Mouse (Mus musculus) cerebellum, adult (tissue): ENCODE measurements at regions not wholly inside any gene's neighbourhood (a gene's known extent, or its start where the extent isn't known, plus 50 kb on each side); places are given as distances from the start of the nearest gene placed in this dataset.

Experiments
- ATAC-seq: cut with Nextera tagmentation; 2 replicates; pipeline ENCODE4 v1.9.2; 2017; ENCODE audit warnings: mild to moderate bottlenecking, moderate library complexity, mixed read lengths; ENCODE audit not compliant: insufficient number of reproducible peaks, low FRiP score, low TSS enrichment

- no peak for ATAC-seq
Observed at GRCm38 (mm10) chr5:119448494-119448893, 222.0 kb upstream of the Tbx3 start.

GRCm38 (mm10) chr5:119449166-119449565, 221.3 kb upstream of the Tbx3 start:
- no peak for ATAC-seq

DNA sequence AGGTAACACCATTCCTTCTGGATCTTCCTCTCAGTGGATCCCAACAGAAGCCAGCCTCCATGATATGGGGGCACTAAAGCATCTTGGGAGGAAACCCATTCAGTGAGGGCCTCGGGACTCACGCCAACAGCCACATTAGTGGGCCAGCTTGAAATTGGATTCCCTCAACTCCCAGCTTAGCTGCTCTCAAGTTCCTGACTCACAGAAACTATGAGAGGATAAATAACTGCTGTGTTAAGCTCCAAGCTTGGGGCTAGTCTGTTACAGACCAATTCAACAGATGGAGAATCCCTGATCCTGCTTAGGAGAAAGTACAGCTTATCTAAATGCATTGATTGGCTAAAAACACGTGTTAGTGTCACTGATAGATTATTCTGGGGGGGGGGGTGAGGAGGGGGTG, 210.7 kb upstream of the Tbx3 start:
- no peak for ATAC-seq

- no peak for ATAC-seq
Observed at GRCm38 (mm10) chr5:119462659-119463530, 207.6 kb upstream of the Tbx3 start.

DNA sequence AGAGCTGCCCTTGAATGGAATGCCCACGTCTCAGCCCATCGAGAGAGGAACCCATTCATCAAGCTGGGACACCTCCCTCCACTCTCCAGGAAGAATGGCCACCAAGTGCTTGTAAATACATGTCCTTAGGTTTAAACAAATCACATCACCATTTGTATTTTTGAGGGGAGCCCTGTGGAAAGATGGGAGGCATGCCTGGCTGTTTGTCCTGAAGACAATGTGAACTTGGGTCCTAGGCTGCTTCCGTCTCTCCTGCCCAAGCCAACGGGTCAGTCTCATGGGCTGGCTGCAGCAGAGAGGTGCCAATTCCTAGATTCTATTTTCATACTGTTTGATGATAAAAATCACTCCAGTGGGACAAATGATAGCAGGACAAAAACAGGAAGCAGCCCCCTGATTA, 205.9 kb upstream of the Tbx3 start:
- ATAC-seq: no peak

- no peak for ATAC-seq
Observed at GRCm38 (mm10) chr5:119467346-119468085, 203.0 kb upstream of the Tbx3 start.

DNA sequence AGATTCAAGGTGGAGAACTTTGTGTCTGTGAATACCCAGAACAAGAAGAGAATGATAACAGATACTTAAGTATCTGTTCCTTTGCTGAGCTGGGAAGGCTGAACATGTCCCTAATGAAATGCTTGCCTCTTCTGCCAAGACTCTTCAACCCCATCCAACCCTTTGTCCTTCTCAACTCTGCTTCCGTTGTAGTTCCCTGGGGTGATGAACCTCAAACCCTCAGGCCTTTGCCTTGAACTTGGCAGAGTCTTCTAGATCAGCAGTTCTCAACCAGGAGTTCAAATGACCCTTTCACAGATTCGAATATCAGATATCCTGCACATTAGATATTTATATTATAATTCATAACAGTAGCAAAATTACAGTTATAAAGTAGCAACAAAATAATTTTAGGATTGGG, 192.5 kb upstream of the Tbx3 start:
- no peak for ATAC-seq

DNA sequence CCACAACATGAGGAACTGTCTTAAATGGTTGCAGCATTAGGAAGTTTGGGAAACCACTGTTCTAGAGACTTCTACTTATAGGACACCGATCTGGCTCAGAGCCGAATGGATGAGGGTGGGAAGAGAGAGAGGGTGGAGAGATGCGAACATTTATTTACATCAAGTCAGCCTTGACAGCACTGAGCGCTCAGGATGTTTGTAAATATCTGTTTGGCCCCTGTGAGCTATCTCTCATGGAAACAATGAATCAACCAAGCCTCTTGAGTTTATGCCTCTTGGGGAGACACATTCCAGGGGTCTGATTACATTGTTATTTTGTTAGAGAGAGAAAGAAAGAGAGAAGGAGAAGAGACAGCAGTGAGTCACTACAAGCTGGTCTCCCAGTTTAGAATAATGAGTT, 192.1 kb upstream of the Tbx3 start:
- ATAC-seq: no peak

- no peak for ATAC-seq
Observed at GRCm38 (mm10) chr5:119480191-119481190, 190.0 kb upstream of the Tbx3 start.

DNA sequence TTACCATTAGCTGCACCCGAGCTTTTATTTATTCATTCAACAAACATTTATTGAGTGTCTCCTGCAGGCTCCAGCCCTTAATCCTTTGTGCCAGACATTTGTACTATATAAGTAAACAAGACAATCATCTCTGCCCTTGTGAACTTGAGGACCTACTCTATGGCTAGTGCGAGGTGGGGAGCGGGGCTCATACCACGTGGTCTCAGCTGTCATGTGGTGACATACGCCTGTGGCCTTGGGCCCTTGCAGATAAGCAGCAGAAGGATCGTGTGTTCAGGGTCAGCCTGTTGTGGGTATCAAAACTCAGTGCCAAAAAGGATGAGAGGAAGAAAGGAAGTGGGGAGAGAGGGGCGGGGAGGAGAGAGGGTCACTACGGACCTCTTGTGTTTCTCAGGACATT, 186.8 kb upstream of the Tbx3 start:
- no peak for ATAC-seq

DNA sequence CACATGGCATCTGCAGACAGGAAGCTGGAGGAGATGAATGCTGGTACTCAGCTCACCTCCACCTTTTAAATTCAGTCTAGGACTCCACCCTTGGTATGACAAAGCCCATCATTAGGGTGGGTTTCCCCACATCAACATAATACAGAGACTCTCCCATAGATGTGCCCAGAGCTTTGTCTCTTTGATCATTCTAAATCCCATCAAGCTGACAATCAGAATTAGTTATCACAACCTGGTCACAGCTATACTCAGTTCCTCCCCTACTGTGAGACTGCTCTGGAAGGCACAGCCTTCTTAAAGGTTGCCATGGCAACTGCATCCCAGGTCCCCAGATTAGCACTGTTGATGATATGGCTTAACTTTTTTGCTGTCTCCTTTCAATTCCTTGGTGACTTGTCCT, 184.3 kb upstream of the Tbx3 start:
- no peak for ATAC-seq

DNA sequence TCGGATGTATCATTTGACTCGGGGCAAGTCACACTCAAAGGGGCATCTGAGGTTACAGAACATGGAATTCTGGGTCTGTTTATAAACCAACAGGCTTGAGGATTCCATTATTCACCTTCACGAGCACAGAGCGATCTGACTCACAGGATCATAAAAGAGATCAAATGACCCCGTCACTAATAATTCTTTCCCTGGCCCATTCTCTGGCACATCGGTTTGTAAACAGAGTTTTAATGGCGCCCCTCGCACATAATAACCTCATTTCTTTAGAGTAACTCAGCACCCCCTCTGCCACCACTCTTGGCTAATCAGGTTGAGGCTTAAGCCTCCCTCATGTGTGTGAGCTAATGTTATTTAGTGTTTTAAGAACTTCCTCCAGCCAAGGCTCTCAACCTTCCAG, 183.3 kb upstream of the Tbx3 start:
- ATAC-seq: no peak

- ATAC-seq: no peak
Observed at GRCm38 (mm10) chr5:119497501-119497900, 173.0 kb upstream of the Tbx3 start.

DNA sequence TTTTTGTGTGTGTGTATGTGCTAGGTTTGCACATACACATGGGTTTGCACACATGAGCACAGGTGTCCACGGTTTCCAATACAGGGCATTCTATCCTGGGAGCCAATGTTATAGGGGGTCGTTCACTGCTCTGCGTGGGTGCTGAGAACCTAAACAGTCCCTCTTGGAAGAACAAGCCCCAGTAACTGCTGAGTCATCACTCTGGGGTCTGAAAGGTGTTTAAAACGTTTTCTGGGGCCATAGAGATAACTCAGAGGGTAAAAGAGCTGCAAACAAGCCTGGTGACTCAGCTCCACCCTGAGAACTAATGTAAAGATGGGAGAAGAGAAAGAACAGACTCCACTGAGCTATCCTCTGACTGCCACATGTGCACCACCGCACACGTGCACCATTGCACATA, 172.0 kb upstream of the Tbx3 start:
- no peak for ATAC-seq

GRCm38 (mm10) chr5:119507709-119508108, 162.8 kb upstream of the Tbx3 start:
- ATAC-seq: no peak

GRCm38 (mm10) chr5:119518506-119519252, 151.8 kb upstream of the Tbx3 start:
- ATAC-seq: no peak

- no peak for ATAC-seq
Observed at GRCm38 (mm10) chr5:119524171-119524570, 146.3 kb upstream of the Tbx3 start.

DNA sequence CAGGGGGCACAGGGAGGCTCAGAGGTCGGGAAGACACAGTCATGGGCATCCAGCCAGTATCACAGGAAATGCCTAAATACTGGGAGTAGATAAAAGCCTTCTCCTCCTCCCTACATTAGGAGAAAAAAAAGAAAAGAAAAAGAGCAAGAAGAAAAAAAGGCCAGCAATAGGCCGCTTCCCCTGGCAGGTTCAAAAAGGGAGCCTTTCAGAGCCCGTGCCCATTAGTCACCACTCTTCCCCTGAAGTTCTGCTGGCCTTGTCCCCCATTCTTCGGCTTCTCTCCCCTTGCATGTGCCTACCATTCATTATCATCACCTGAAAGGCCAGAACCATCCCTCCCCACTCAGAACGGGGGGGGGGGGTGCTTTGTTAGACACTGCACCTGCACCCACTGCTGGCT, 144.5 kb upstream of the Tbx3 start:
- ATAC-seq: no peak

GRCm38 (mm10) chr5:119530009-119530408, 140.5 kb upstream of the Tbx3 start:
- ATAC-seq: no peak

- no peak for ATAC-seq
Observed at GRCm38 (mm10) chr5:119534946-119535345, 135.5 kb upstream of the Tbx3 start.
